Mouse (Mus musculus): ENCODE results near the gene Urb2. TPM values are rescaled to one million over a fixed set of nuclear protein-coding genes. Genes with fewer than 3 reads are reported as not detected.

Urb2 gene
- 6.3 and 6.7 TPM in 2 replicates for polyA plus RNA-seq (2014; fragmentation: Nextera tagmentation; extraction: Ambion mirVana)

DNA sequence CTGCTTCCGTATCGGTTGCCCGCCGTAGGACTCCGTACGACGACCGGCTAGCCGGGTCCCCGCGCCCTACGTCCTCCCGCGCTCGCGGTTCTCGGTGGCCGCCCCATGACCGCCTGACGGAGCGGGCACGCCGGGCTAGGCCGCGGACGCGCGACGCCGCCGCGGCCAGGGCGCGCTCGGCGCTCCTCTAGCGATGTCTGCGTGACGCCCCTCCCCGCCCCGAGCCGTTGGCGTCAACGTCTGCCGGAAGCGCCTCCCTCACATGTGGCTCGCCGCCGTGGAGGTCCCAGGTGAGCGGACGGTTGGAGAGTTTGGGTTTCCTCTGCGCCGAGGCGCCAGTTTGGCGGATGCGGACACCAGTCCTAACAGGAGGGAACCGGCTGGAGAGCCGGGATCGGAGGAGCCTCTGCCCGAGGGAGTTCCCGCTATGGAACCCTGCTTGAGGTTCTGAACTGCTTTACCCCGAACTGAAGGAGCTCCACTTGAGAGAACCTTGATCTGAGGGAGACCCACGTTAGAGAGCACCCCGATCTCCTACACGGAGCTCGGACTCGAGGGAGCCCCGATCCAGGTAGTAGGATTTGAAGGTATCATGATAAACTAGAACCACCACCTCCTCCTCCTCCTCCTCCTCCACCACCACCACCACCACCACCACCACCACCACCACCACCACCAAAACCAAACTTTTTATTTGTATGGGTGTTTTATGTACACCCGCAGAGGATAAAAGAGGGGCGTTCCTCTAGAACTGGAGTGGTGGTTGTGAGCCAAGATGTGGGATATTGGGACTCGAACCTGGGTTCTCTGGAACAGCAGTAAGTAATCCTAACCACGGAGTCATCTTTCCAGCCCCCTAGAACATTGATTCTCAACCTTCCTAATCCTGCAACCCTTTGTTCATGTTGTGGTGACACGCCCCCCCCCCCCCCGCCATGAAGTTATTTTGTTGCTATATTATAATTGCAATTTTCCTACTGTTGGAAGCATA lies at the start of gene Urb2, which contains the start of gene Taf5l:
TSS of gene Urb2 (plus strand) at position 272 of the 991 bp plus-strand sequence.
TSS of gene Taf5l (minus strand) at position 161 of the 991 bp plus-strand sequence.
- Histone ChIP-seq H3K4me3 (ENCODE audit: low read depth, low read length) (peak within 1 kb of the TSS; percentile 75), H3K36me3 (ENCODE audit: control insufficient read depth, insufficient read depth, low read length) (0 out of 2 replicates have a peak, but pooled peaks cover 6% of the 10 kb centered on the region), H3K27me3 (ENCODE audit: control insufficient read depth, insufficient read depth, low read length) (no peaks in the 10 kb centered on the region), H3K4me1 (ENCODE audit: control insufficient read depth, insufficient read depth, low read length) (peaks cover 19% of the 10 kb centered on the region), H3K4me2 (ENCODE audit: low read depth, low read length) (peak within 1 kb of the TSS; percentile 68), H3K27ac (ENCODE audit: low read depth, low read length) (peak within 1 kb of the TSS; percentile 92), H3K9ac (replicated peaks; ENCODE audit: low read depth, low read length) (peak within 1 kb of the TSS; percentile 55), H3K9me3 (ENCODE audit: control insufficient read depth, low read length) (no peaks in the 10 kb centered on the region)
- ATAC-seq (ENCODE audit: low read depth), result peak; percentile 93
- under 1% methylated on average over 61 of the region's 74 CpGs for WGBS

DNA sequence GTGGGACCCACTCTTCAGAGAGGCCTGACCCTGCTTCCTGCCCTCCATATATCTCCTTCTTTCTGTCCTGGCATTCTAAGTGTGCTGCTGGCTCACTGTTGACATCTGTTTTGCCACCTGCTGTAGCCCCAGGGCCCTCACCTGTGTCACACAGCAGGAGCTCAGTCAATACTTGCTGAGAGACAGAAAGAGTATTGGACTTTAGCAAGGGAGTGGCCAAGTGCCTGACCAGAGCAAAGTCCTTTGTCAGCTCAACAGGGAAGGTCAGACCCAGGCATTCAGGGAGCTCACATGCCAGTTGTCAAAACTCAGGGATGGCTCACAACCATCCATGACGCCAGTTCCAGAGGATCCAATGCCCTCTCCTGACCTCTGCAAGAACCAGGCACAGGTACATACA lies 47.8 kb upstream of the Urb2 start:
- H3K9ac ChIP-seq (replicated peaks; ENCODE audit: low read depth, low read length), result no peak overlapping the region
- ATAC-seq (ENCODE audit: low read depth), result no peak

GRCm38 (mm10) chr8:123977499-123977898 lies 43.8 kb upstream of the Urb2 start:
- WGBS, result 88% methylated on average over 4 of the region's 4 CpGs

More for the DNA sequence above, 47.8 kb upstream of the Urb2 start:
- 75% methylated on average over 1 of the region's 1 CpGs for WGBS
- no peaks in the 10 kb centered on the region for H3K4me1 ChIP-seq (ENCODE audit: control insufficient read depth, insufficient read depth, low read length)
- no peak overlapping the region for H3K27ac ChIP-seq (ENCODE audit: low read depth, low read length)
- H3K4me3 ChIP-seq (ENCODE audit: low read depth, low read length), result no peak overlapping the region
- no peaks in the 10 kb centered on the region for H3K36me3 ChIP-seq (ENCODE audit: control insufficient read depth, insufficient read depth, low read length)
- no peaks in the 10 kb centered on the region for H3K27me3 ChIP-seq (ENCODE audit: control insufficient read depth, insufficient read depth, low read length)
- H3K4me2 ChIP-seq (ENCODE audit: low read depth, low read length), result no peak overlapping the region
- H3K9me3 ChIP-seq (ENCODE audit: control insufficient read depth, low read length), result no peaks in the 10 kb centered on the region

GRCm38 (mm10) chr8:123978166-123978838 lies 43.0 kb upstream of the Urb2 start:
- H3K9ac ChIP-seq (replicated peaks; ENCODE audit: low read depth, low read length), result no peak overlapping the region

More at GRCm38 (mm10) chr8:123977499-123977898, 43.8 kb upstream of the Urb2 start:
- H3K9me3 ChIP-seq (ENCODE audit: control insufficient read depth, low read length), result no peaks in the 10 kb centered on the region
- H3K9ac ChIP-seq (replicated peaks; ENCODE audit: low read depth, low read length), result no peak overlapping the region
- no peak overlapping the region for H3K4me2 ChIP-seq (ENCODE audit: low read depth, low read length)
- 0 out of 2 replicates have a peak, but pooled peaks cover 2% of the 10 kb centered on the region for H3K27me3 ChIP-seq (ENCODE audit: control insufficient read depth, insufficient read depth, low read length)
- no peak overlapping the region for H3K27ac ChIP-seq (ENCODE audit: low read depth, low read length)
- H3K4me1 ChIP-seq (ENCODE audit: control insufficient read depth, insufficient read depth, low read length), result peaks cover 9% of the 10 kb centered on the region
- ATAC-seq (ENCODE audit: low read depth), result no peak
- no peaks in the 10 kb centered on the region for H3K36me3 ChIP-seq (ENCODE audit: control insufficient read depth, insufficient read depth, low read length)
- H3K4me3 ChIP-seq (ENCODE audit: low read depth, low read length), result no peak overlapping the region

GRCm38 (mm10) chr8:123978926-123979325 lies 42.4 kb upstream of the Urb2 start:
- Histone ChIP-seq H3K4me3 (ENCODE audit: low read depth, low read length) (no peak overlapping the region), H3K9me3 (ENCODE audit: control insufficient read depth, low read length) (no peaks in the 10 kb centered on the region), H3K36me3 (ENCODE audit: control insufficient read depth, insufficient read depth, low read length) (no peaks in the 10 kb centered on the region), H3K9ac (replicated peaks; ENCODE audit: low read depth, low read length) (no peak overlapping the region), H3K27ac (ENCODE audit: low read depth, low read length) (no peak overlapping the region), H3K4me1 (ENCODE audit: control insufficient read depth, insufficient read depth, low read length) (peaks cover 9% of the 10 kb centered on the region), H3K4me2 (ENCODE audit: low read depth, low read length) (no peak overlapping the region), H3K27me3 (ENCODE audit: control insufficient read depth, insufficient read depth, low read length) (0 out of 2 replicates have a peak, but pooled peaks cover 2% of the 10 kb centered on the region)
- no peak for ATAC-seq (ENCODE audit: low read depth)
- 84% methylated on average over 8 of the region's 8 CpGs for WGBS

More at GRCm38 (mm10) chr8:123978166-123978838, 43.0 kb upstream of the Urb2 start:
- H3K27ac ChIP-seq (ENCODE audit: low read depth, low read length), result no peak overlapping the region
- no peaks in the 10 kb centered on the region for H3K9me3 ChIP-seq (ENCODE audit: control insufficient read depth, low read length)
- H3K4me2 ChIP-seq (ENCODE audit: low read depth, low read length), result no peak overlapping the region
- 77% methylated on average over 14 of the region's 14 CpGs for WGBS
- H3K4me3 ChIP-seq (ENCODE audit: low read depth, low read length), result no peak overlapping the region
- 0 out of 2 replicates have a peak, but pooled peaks cover 2% of the 10 kb centered on the region for H3K27me3 ChIP-seq (ENCODE audit: control insufficient read depth, insufficient read depth, low read length)
- H3K36me3 ChIP-seq (ENCODE audit: control insufficient read depth, insufficient read depth, low read length), result no peaks in the 10 kb centered on the region
- no peak for ATAC-seq (ENCODE audit: low read depth)
- H3K4me1 ChIP-seq (ENCODE audit: control insufficient read depth, insufficient read depth, low read length), result peaks cover 9% of the 10 kb centered on the region

DNA sequence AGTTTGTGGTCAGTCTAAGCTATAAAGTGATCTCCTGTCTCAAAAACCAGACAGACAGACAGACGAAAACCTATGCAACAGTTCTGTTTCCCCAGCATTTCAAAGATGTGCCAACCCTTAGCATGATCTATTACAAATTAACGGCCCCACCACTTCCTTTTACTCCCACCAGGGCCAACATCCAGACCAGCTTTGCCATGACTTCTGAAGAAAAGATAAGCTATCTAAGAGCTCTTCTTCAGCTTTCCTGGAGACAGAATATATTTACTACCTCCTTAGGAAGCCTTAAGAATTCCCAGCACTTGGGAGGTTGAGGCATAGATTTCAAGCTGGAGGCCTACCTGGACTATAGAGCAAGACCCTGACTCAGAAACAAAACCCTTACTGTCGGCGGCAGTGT lies 41.1 kb upstream of the Urb2 start:
- H3K36me3 ChIP-seq (ENCODE audit: control insufficient read depth, insufficient read depth, low read length), result no peaks in the 10 kb centered on the region
- H3K9me3 ChIP-seq (ENCODE audit: control insufficient read depth, low read length), result no peaks in the 10 kb centered on the region
- no peak overlapping the region for H3K4me3 ChIP-seq (ENCODE audit: low read depth, low read length)
- no peak for ATAC-seq (ENCODE audit: low read depth)
- no peak overlapping the region for H3K4me2 ChIP-seq (ENCODE audit: low read depth, low read length)
- WGBS, result 84% methylated on average over 4 of the region's 4 CpGs
- H3K9ac ChIP-seq (replicated peaks; ENCODE audit: low read depth, low read length), result no peak overlapping the region
- H3K27me3 ChIP-seq (ENCODE audit: control insufficient read depth, insufficient read depth, low read length), result 0 out of 2 replicates have a peak, but pooled peaks cover 2% of the 10 kb centered on the region
- H3K27ac ChIP-seq (ENCODE audit: low read depth, low read length), result no peak overlapping the region
- H3K4me1 ChIP-seq (ENCODE audit: control insufficient read depth, insufficient read depth, low read length), result peaks cover 9% of the 10 kb centered on the region

DNA sequence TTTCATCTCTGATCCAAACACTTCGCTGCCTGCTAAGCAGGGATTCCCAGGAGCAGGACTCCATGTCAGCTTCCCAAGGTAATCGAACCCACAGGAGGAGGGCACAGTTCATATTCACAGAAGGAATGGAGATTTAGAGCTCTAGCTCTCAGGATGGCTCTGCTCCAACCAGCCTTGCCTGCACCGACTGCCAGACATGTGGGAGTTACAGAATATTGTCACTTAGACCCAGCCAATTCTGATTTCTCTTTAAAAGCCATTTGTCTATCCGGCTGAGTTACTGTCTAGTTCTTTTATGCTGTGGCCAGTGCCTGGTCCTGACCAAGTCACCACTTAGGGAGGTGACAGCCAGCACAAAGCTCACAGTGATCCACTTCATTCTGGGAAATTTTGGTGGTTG lies 39.6 kb upstream of the Urb2 start:
- H3K4me1 ChIP-seq (ENCODE audit: control insufficient read depth, insufficient read depth, low read length), result peaks cover 9% of the 10 kb centered on the region
- 46% methylated on average over 4 of the region's 4 CpGs for WGBS
- no peaks in the 10 kb centered on the region for H3K36me3 ChIP-seq (ENCODE audit: control insufficient read depth, insufficient read depth, low read length)
- peak overlapping the region; percentile 93 for H3K4me2 ChIP-seq (ENCODE audit: low read depth, low read length)
- no peak overlapping the region for H3K9ac ChIP-seq (replicated peaks; ENCODE audit: low read depth, low read length)
- H3K27me3 ChIP-seq (ENCODE audit: control insufficient read depth, insufficient read depth, low read length), result 0 out of 2 replicates have a peak, but pooled peaks cover 2% of the 10 kb centered on the region
- H3K9me3 ChIP-seq (ENCODE audit: control insufficient read depth, low read length), result no peaks in the 10 kb centered on the region
- H3K27ac ChIP-seq (ENCODE audit: low read depth, low read length), result no peak overlapping the region
- H3K4me3 ChIP-seq (ENCODE audit: low read depth, low read length), result peak overlapping the region; percentile 67
- ATAC-seq (ENCODE audit: low read depth), result no peak

- ATAC-seq (ENCODE audit: low read depth), result peak; percentile 33
- Histone ChIP-seq H3K36me3 (ENCODE audit: control insufficient read depth, insufficient read depth, low read length) (no peaks in the 10 kb centered on the region), H3K27me3 (ENCODE audit: control insufficient read depth, insufficient read depth, low read length) (0 out of 2 replicates have a peak, but pooled peaks cover 2% of the 10 kb centered on the region), H3K4me1 (ENCODE audit: control insufficient read depth, insufficient read depth, low read length) (peaks cover 9% of the 10 kb centered on the region), H3K4me2 (ENCODE audit: low read depth, low read length) (peak overlapping the region; percentile 93), H3K9ac (replicated peaks; ENCODE audit: low read depth, low read length) (peak overlapping the region; percentile 84), H3K27ac (ENCODE audit: low read depth, low read length) (peak overlapping the region; percentile 77; the same call in 1 of the 2 replicates), H3K4me3 (ENCODE audit: low read depth, low read length) (peak overlapping the region; percentile 67), H3K9me3 (ENCODE audit: control insufficient read depth, low read length) (no peaks in the 10 kb centered on the region)
- under 1% methylated on average over 42 of the region's 48 CpGs for WGBS
Measured at GRCm38 (mm10) chr8:123982291-123982793, 39.0 kb upstream of the Urb2 start.
